Mouse (Mus musculus) frontal cortex, adult 2 months (tissue): Measurements from ENCODE around the gene Trex1. TPM values are rescaled to one million over a fixed set of nuclear protein-coding genes. Genes with fewer than 3 reads are reported as not detected.

Source experiments
- DNase-seq, 2 experiments: peaks; one replicate each; pipeline ENCODE4 v3.0.0; 2022; ENCODE audit warnings: low spot score in 1 of 2; ENCODE audit errors: extremely low spot score in 1 of 2
- polyA plus RNA-seq: library from polyadenylated mRNA; depleted of rRNA; stranded (reverse); fragments of >200 nt; gene quantifications from 2 replicates; pipeline ENCODE4 v1.2.3, GENCODE M21; 2012

Gene Trex1
- polyA plus RNA-seq, 1 experiment = 36.9 TPM

- DNase-seq = no peak
These were observed 6.9 kb downstream of the Trex1 start for GRCm38 (mm10) chr9:109052490-109053260.

GRCm38 (mm10) chr9:109051651-109052489 lies 7.7 kb downstream of the Trex1 start:
- no peak for DNase-seq

GRCm38 (mm10) chr9:109051011-109051501 lies 8.5 kb downstream of the Trex1 start:
- no peak for DNase-seq

DNA sequence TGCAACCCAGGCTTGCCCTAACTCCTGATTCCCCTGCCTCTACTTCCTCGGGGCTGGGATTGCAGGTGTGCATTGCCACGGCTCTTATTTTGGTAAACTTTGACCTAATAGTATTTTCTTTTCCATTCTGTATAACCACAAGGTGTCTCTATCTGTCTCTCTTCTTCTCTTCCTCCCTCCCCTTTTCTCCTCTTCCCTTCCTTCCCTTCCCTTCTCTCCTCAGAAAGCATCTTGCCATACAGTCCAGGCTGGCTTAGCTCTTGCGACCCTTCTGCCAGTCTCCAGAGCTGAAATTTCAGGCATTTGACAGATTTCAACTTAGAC lies 8.9 kb downstream of the Trex1 start:
- DNase-seq = no peak

- DNase-seq = no peak
These were observed 9.4 kb downstream of the Trex1 start for GRCm38 (mm10) chr9:109049996-109050673.

- no peak for DNase-seq
These were observed 10.2 kb downstream of the Trex1 start for GRCm38 (mm10) chr9:109049316-109049715.

GRCm38 (mm10) chr9:109046306-109046705 lies 13.2 kb downstream of the Trex1 start:
- peak in 1 of 2 experiments; percentile 65 for DNase-seq

GRCm38 (mm10) chr9:109041351-109041750 lies 18.2 kb downstream of the Trex1 start:
- no peak for DNase-seq

- no peak for DNase-seq
These were observed 18.6 kb downstream of the Trex1 start for GRCm38 (mm10) chr9:109040906-109041305.

DNA sequence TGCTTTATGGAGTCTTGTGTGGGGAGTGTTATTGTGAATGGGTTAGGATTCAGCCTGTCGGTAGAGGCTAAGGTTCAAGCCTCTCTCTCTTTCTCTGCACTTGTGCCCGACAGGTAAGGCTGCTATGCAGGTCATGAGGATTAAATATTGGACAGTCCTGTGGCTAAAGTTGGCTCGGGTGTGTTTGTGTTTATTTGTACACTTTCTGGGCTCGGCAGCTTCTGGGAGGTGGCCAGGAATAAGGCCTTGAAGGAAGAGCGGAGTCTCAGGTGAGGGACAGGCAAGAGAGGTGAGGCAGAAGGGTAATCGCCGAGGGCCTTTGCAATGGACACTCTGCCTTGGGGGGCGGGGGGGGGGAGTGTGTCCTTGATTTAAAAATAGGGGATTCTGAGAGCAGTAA lies 19.3 kb downstream of the Trex1 start:
- DNase-seq = no peak

- no peak for DNase-seq
These were observed 19.9 kb downstream of the Trex1 start for GRCm38 (mm10) chr9:109039681-109040080.

GRCm38 (mm10) chr9:109038901-109039364 lies 20.6 kb downstream of the Trex1 start:
- DNase-seq = no peak

DNA sequence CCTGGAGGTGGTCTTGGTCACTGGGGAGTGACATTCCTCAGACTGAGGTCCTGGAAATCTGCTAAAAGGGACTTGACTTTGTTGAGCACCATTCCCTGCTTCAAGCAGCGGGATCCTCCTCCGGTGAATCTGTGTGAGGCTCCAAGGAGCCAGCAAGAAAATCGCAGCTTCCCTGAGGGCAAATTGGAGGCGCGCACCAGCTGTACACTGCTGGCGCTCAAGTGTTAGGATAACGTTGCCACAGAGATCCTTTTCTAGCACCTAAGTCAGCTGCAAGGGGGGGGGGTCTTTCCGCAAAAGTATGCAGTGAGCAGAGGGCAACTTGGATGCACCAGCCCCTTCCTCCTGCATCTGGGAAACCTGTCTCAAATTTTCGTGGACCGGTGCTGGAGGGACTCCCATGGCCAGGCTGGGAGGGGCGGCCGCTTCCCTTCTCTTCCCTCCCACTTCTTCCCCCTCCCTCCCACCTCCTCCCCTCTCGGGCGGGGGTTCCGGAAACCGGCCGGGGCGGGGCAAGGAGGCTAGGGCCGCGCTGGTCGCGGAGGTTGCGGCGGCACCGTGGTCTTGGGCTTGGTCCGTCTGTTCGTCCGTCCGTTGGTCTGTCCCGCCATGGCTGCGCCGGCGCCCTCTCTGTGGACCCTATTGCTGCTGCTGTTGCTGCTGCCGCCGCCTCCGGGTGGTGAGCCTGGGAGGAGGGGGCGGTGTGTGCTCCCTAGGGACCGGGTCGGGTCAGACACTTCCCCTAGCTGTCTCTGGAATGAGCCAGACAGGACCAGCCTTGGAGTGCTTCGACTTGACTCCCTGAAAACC lies 21.2 kb downstream of the Trex1 start, which contains the start of gene Shisa5:
Gene Shisa5, plus strand, starts transcription at position 480 of the 810 bp plus-strand sequence.
- DNase-seq = no peak

- DNase-seq = no peak
These were observed 27.1 kb downstream of the Trex1 start for GRCm38 (mm10) chr9:109032435-109032834.

GRCm38 (mm10) chr9:109031686-109032085 lies 27.8 kb downstream of the Trex1 start:
- DNase-seq = no peak

DNA sequence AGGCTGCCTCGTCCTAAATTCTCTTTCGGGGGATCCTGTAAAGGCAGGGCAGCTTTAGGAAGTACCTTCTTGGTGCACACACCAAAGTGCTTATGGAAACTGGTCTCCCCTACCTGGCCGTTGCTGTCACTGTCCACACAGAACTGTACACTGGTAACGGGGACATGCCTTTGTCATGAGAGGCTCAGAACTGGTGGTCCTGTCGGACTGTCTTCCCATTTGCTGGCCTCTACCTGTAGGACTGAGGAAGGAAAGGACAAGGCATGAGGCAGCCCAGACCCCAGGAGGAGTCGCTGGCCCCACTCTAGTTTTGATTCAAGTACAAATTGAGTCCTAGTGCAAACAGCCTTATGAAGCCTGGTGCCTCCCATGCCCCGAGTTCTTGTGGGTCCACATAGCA lies 28.5 kb downstream of the Trex1 start:
- no peak for DNase-seq

GRCm38 (mm10) chr9:109030312-109030711 lies 29.2 kb downstream of the Trex1 start:
- no peak for DNase-seq

DNA sequence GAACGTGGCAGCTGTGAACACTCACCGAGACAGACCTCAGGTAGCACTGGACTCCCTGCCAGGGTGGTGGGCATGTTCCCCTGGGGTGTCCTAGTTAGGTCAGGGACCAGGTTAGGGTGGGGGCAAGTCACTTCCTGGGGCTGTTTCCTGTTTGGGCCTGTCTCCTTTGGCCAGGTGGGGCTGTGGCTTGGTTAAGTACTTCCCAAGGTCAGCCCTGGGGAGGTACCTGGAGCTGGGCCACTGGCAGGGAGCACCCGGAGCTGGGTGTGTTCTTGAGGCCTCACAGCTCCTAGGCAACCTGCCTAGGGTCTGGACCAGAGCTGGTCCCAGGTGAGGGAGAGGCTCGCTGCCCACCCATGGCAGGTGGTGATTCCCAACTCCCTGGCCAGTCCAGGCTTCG lies 30.6 kb downstream of the Trex1 start:
- DNase-seq = no peak

GRCm38 (mm10) chr9:109028421-109028820 lies 31.1 kb downstream of the Trex1 start:
- no peak for DNase-seq

DNA sequence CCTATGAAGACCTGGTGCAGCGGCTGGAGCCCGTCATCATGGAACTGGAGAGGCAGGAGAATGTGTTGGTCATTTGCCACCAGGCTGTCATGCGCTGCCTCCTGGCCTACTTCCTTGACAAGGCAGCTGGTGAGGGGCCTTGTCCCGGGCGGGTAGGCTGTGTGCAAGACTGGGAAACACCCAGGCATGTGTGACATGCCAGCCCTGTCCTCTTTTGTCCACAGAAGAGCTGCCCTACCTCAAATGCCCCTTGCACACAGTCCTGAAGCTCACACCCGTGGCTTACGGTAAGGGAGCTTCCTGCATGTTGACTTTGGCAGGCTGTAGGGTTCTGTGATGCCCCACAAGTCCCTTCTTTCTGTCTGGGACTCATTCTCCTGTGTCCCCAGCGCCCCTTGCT lies 32.0 kb downstream of the Trex1 start:
- DNase-seq = no peak
